Mouse (Mus musculus) liver, embryonic 14.5 days (tissue): Measurements from ENCODE around the gene Vps39.

Experiments used
- CTCF ChIP-seq: IDR thresholded peaks from 2 replicates; pipeline ENCODE4 v1.5.1; 2016; ENCODE audit warnings: antibody characterized with exemption, low read depth, control low read depth
- EP300 ChIP-seq: IDR thresholded peaks from 2 replicates; pipeline ENCODE4 v1.6.1; 2016; ENCODE audit warnings: antibody characterized with exemption, low read depth

GRCm38 (mm10) chr2:120386264-120386663 lies 33.3 kb upstream of the Vps39 start:
- TF ChIP-seq CTCF = no peak
- no peak for TF ChIP-seq EP300
